Mouse (Mus musculus) neutrophil, adult 5-6 weeks (primary cell): ENCODE data around the gene Pou3f1. TPM values are rescaled to one million over a fixed set of nuclear protein-coding genes. Genes with fewer than 3 reads are reported as not detected.

Experiments
- ATAC-seq: fragments of 151-379, 151-347 bp; 2 replicates; pipeline ENCODE4 v1.8.0; 2017; ENCODE audit warnings: mild to moderate bottlenecking, moderate TSS enrichment; ENCODE audit not compliant: insufficient number of reproducible peaks, poor library complexity, low FRiP score, severe bottlenecking; ENCODE audit errors: extremely low read depth
- total RNA-seq: library from RNA; stranded (forward); fragments of 200-1000 nt; gene quantifications from 2 replicates; pipeline ENCODE4 v1.2.3, GENCODE M21; 2017

The Pou3f1 gene
- total RNA-seq, 1 experiment from 2014 or later: not detected

- no peak for ATAC-seq
Observed at GRCm38 (mm10) chr4:124647909-124648308, 8.7 kb upstream of the Pou3f1 start.

- no peak for ATAC-seq
Observed at GRCm38 (mm10) chr4:124652886-124653285, 3.7 kb upstream of the Pou3f1 start.

GRCm38 (mm10) chr4:124656854-124657650 lies 445 bp downstream of the Pou3f1 start:
- no peak for ATAC-seq

- ATAC-seq: no peak
Observed at GRCm38 (mm10) chr4:124657781-124658180, 1.2 kb downstream of the Pou3f1 start.

- ATAC-seq: no peak
Observed at GRCm38 (mm10) chr4:124658412-124658851, 1.8 kb downstream of the Pou3f1 start.

- no peak for ATAC-seq
Observed at GRCm38 (mm10) chr4:124659251-124660217, 2.9 kb downstream of the Pou3f1 start.

- no peak for ATAC-seq
Observed at GRCm38 (mm10) chr4:124660603-124661002, 4.0 kb downstream of the Pou3f1 start.

GRCm38 (mm10) chr4:124663034-124663433 lies 6.4 kb downstream of the Pou3f1 start:
- no peak for ATAC-seq

- no peak for ATAC-seq
Observed at GRCm38 (mm10) chr4:124664185-124664584, 7.6 kb downstream of the Pou3f1 start.

- no peak for ATAC-seq
Observed at GRCm38 (mm10) chr4:124664604-124665003, 8.0 kb downstream of the Pou3f1 start.

- ATAC-seq: no peak
Observed at GRCm38 (mm10) chr4:124667476-124668033, 10.9 kb downstream of the Pou3f1 start.

- no peak for ATAC-seq
Observed at GRCm38 (mm10) chr4:124668078-124668477, 11.5 kb downstream of the Pou3f1 start.

GRCm38 (mm10) chr4:124670232-124670631 lies 13.6 kb downstream of the Pou3f1 start:
- ATAC-seq: no peak

GRCm38 (mm10) chr4:124671583-124671982 lies 15.0 kb downstream of the Pou3f1 start:
- no peak for ATAC-seq

GRCm38 (mm10) chr4:124672347-124673320 lies 16.0 kb downstream of the Pou3f1 start:
- no peak for ATAC-seq

GRCm38 (mm10) chr4:124674334-124675032 lies 17.9 kb downstream of the Pou3f1 start:
- no peak for ATAC-seq

- no peak for ATAC-seq
Observed at GRCm38 (mm10) chr4:124675037-124675436, 18.4 kb downstream of the Pou3f1 start.

- ATAC-seq: no peak
Observed at GRCm38 (mm10) chr4:124675958-124676357, 19.4 kb downstream of the Pou3f1 start.
